Mouse (Mus musculus): Measurements from ENCODE around the gene Olfr433. TPM values are rescaled to one million over a fixed set of nuclear protein-coding genes. Genes with fewer than 3 reads are reported as not detected.

Olfr433 gene
- total RNA-seq, 1 experiment from 2014 or later = 0.35 TPM

Other genes starting within 250 kb of the Olfr433 start
- gene Ifi211, start 127.7 kb upstream of the Olfr433 start, total RNA-seq (2017) = 14.8 and 16.9 TPM in 2 replicates
- gene Mndal, start 98.2 kb upstream of the Olfr433 start, total RNA-seq (2017) = 805 and 849 TPM in 2 replicates
- 225 and 245 TPM in 2 replicates for gene Ifi203, start 98.0 kb upstream of the Olfr433 start, total RNA-seq (2017)
- gene Ifi202b, start 58.0 kb upstream of the Olfr433 start, total RNA-seq (2017) = 0.23 and 0.25 TPM in 2 replicates
- gene Ifi205, start 8.9 kb upstream of the Olfr433 start, total RNA-seq (2017) = 4.7 and 7.6 TPM in 2 replicates
- not detected in 2 replicates for gene Olfr432, start 8.5 kb downstream of the Olfr433 start, total RNA-seq (2017)
- gene Olfr430, start 25.9 kb downstream of the Olfr433 start, total RNA-seq (2017) = not detected in 2 replicates
- gene Olfr429, start 43.6 kb downstream of the Olfr433 start, total RNA-seq (2017) = not detected in 2 replicates
- gene Olfr427, start 56.2 kb downstream of the Olfr433 start, total RNA-seq (2017) = 0.12 TPM in 1 of 2 replicates, not detected in the other
- not detected in 2 replicates for gene Olfr231, start 80.5 kb downstream of the Olfr433 start, total RNA-seq (2017)
- gene Olfr424, start 90.8 kb downstream of the Olfr433 start, total RNA-seq (2017) = not detected in 2 replicates
- not detected in 2 replicates for gene Olfr420, start 114.9 kb downstream of the Olfr433 start, total RNA-seq (2017)
- gene Spta1, start 132.1 kb downstream of the Olfr433 start, total RNA-seq (2017) = 5.7 and 5.9 TPM in 2 replicates
- not detected in 2 replicates for gene Olfr419, start 211.4 kb downstream of the Olfr433 start, total RNA-seq (2017)